ENCODE assay signal across 19 mouse cellular contexts in the genomic region with DNA sequence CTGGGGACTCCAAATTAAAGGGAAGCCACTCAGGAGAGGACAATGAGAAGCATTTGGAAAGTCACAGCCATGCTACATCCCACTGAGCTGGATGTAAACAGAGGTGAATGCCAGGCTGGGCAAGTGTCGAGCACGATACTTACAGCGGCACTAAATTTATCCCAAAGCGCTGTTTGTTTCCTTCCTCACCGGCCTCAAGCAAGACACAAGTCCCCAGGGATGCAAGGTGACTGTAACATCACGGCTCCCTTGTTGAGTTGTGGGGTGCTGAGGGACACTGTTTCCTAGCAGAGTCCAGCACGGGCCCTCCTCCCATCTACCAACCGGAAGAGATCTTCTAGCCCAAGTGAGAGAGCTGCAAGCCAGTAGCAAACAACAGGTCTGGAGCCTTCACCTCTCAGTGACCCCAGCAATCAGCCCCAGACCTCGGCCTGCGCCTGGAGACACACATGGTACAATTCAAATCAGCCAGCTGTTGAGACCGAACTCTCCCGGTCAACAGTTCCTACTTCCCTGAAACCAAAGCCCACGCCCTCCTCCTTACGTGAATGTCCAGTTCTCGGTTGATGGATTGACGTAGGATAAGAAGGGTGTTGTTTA. TPM values are rescaled to one million over a fixed set of nuclear protein-coding genes. Genes with fewer than 3 reads are reported as not detected.
DNase-seq lines count a peak whose midpoint lies in the region; ATAC-seq and TF ChIP-seq lines count a peak whose summit lies in the region.
"Had no signal": no experiment of that assay in that cellular context is flagged by ENCODE, and none has a peak within 500 bp of the region (broad histone marks: within the 10 kb centered on the region; RNA-seq: fewer than 3 reads in every experiment).

No protein-coding gene starts in this region.

- peaks cover 2% of the 10 kb centered on the region; the same call in 1 of the 2 replicates for H3K4me1 ChIP-seq in embryonic facial prominence, embryonic 11.5 days (ENCODE audit: control insufficient read depth, insufficient read depth, low read length)
- H3K4me1 ChIP-seq in stomach, embryonic 16.5 days (ENCODE audit: control insufficient read depth, insufficient read depth, low read length) = 0 out of 2 replicates have a peak, but pooled peaks cover 2% of the 10 kb centered on the region

- H3K36me3 ChIP-seq in embryonic facial prominence, embryonic 11.5 days (replicated peaks; ENCODE audit: control insufficient read depth, insufficient read depth, low read depth, low read length) = no peaks in the 10 kb centered on the region
- no peaks in the 10 kb centered on the region for H3K36me3 ChIP-seq in stomach, embryonic 16.5 days (ENCODE audit: control insufficient read depth, insufficient read depth, low read length)
- H3K36me3 ChIP-seq: neural tube, embryonic 12.5 days had no signal

- no peak for ATAC-seq in embryonic facial prominence, embryonic 11.5 days (replicated peaks; ENCODE audit: insufficient number of reproducible peaks, low FRiP score, low TSS enrichment, low read depth)
- no peak for ATAC-seq in stomach, embryonic 16.5 days (ENCODE audit: insufficient read depth, low FRiP score)
- ATAC-seq: liver, postnatal 0 days; midbrain, embryonic 16.5 days; Patski had no signal

- H3K4me2 ChIP-seq in embryonic facial prominence, embryonic 11.5 days (ENCODE audit: low read depth, low read length) = no peak overlapping the region
- H3K4me2 ChIP-seq in stomach, embryonic 16.5 days (ENCODE audit: low read depth, low read length) = no peak overlapping the region
- H3K4me2 ChIP-seq: neural tube, embryonic 12.5 days had no signal

- no peak for DNase-seq in layer of hippocampus, adult 2 months (ENCODE audit: low spot score in 2 of 2)
- no peak for DNase-seq in layer of hippocampus, adult 9-10 months (ENCODE audit: low spot score)
- peak; percentile 45 for DNase-seq in ZHBTc4 (ENCODE audit: low read depth, low spot score)
- peak; percentile 67 for DNase-seq in embryonic facial prominence, embryonic 11.5 days (ENCODE audit: low spot score)
- DNase-seq in urinary bladder, postnatal 10 days (ENCODE audit: low spot score) = no peak
- DNase-seq in B cell, adult 2 months = no peak
- DNase-seq: kidney, adult 18-20 months; liver, postnatal 0 days; right cerebral cortex, postnatal 25 days; thymus, adult 2 months had no signal

- H3K4me3 ChIP-seq in layer of hippocampus, adult 2 months = no peak overlapping the region
- no peak overlapping the region for H3K4me3 ChIP-seq in embryonic facial prominence, embryonic 11.5 days (ENCODE audit: low read depth, low read length)
- H3K4me3 ChIP-seq in stomach, embryonic 16.5 days (replicated peaks; ENCODE audit: low read length) = no peak overlapping the region
- H3K4me3 ChIP-seq: left cerebral cortex, adult 2 months; neural tube, embryonic 12.5 days had no signal

- no peaks in the 10 kb centered on the region for H3K27me3 ChIP-seq in embryonic facial prominence, embryonic 11.5 days (ENCODE audit: control insufficient read depth, insufficient read depth, low read length)
- no peaks in the 10 kb centered on the region for H3K27me3 ChIP-seq in stomach, embryonic 16.5 days (ENCODE audit: control insufficient read depth, insufficient read depth, low read length)
- H3K27me3 ChIP-seq: neural tube, embryonic 12.5 days had no signal

- peak overlapping the region; percentile 4; the same call in 1 of the 2 replicates for H3K27ac ChIP-seq in layer of hippocampus, adult 2 months
- no peak overlapping the region for H3K27ac ChIP-seq in embryonic facial prominence, embryonic 11.5 days (replicated peaks; ENCODE audit: low read depth, low read length)
- peak overlapping the region; percentile 34; the same call in 1 of the 2 replicates for H3K27ac ChIP-seq in stomach, embryonic 16.5 days (ENCODE audit: low read length)
- H3K27ac ChIP-seq: left cerebral cortex, adult 2 months; macrophage; neural tube, embryonic 12.5 days had no signal

- no peak for TF ChIP-seq CTCF in layer of hippocampus, adult 2 months (conservative IDR thresholded peaks at IDR 0.05)

- no peaks in the 10 kb centered on the region for H3K9me3 ChIP-seq in embryonic facial prominence, embryonic 11.5 days (replicated peaks; ENCODE audit: control insufficient read depth, low read length)
- H3K9me3 ChIP-seq in stomach, embryonic 16.5 days (replicated peaks; ENCODE audit: control insufficient read depth, low read length) = no peaks in the 10 kb centered on the region
- H3K9me3 ChIP-seq: neural tube, embryonic 12.5 days had no signal

- H3K9ac ChIP-seq in embryonic facial prominence, embryonic 11.5 days (replicated peaks; ENCODE audit: low read length) = no peak overlapping the region
- no peak overlapping the region for H3K9ac ChIP-seq in stomach, embryonic 16.5 days (ENCODE audit: low read length)
- H3K9ac ChIP-seq: liver, postnatal 0 days; neural tube, embryonic 12.5 days had no signal

- WGBS in embryonic facial prominence, embryonic 11.5 days = 28% methylated on average over 16 of the region's 16 CpGs
- 29% methylated on average over 16 of the region's 16 CpGs for WGBS in stomach, embryonic 16.5 days

RNA-seq across cellular contexts. Expression of a gene that starts 8.1 kb away (rescaled TPM):
- 1 to 10 TPM; 3.3 to 3.4 TPM for total RNA-seq in layer of hippocampus, adult 2 months (2021)
- polyA plus RNA-seq in embryonic facial prominence, embryonic 11.5 days (2014; fragmentation: Nextera tagmentation; extraction: Ambion mirVana) = 1.4 and 1.9 TPM in 2 replicates
- polyA plus RNA-seq in stomach, embryonic 16.5 days (2015; fragmentation: Nextera tagmentation; extraction: Ambion mirVana) = 2.2 and 2.3 TPM in 2 replicates

RNA-seq across cellular contexts. Expression of a gene that starts 34.5 kb away (rescaled TPM):
- total RNA-seq in layer of hippocampus, adult 2 months (2021) = under 1 TPM; 0.38 to 0.49 TPM
- polyA plus RNA-seq in embryonic facial prominence, embryonic 11.5 days (2014; fragmentation: Nextera tagmentation; extraction: Ambion mirVana) = not detected in 2 replicates
- polyA plus RNA-seq in stomach, embryonic 16.5 days (2015; fragmentation: Nextera tagmentation; extraction: Ambion mirVana) = 2.0 and 3.4 TPM in 2 replicates
- polyA plus RNA-seq: neural tube, embryonic 12.5 days; Patski had no signal

RNA-seq across cellular contexts. Expression of a gene that starts 37.4 kb away (rescaled TPM):
- under 1 TPM in 1 of 2 experiments, not detected in 1; 0.18 TPM for total RNA-seq in layer of hippocampus, adult 2 months (2021)
- polyA plus RNA-seq in embryonic facial prominence, embryonic 11.5 days (2014; fragmentation: Nextera tagmentation; extraction: Ambion mirVana) = not detected in 2 replicates
- polyA plus RNA-seq in stomach, embryonic 16.5 days (2015; fragmentation: Nextera tagmentation; extraction: Ambion mirVana) = 0.26 TPM in 1 of 2 replicates, not detected in the other
- total RNA-seq: granulocyte monocyte progenitor cell, adult 5-6 weeks had no signal
- polyA plus RNA-seq: heart, embryonic 14.5 days; hindbrain, embryonic 11.5 days; neural tube, embryonic 12.5 days had no signal

RNA-seq across cellular contexts. Expression of a gene that starts 51.1 kb away (rescaled TPM):
- under 1 TPM in 1 of 2 experiments, not detected in 1; 0.87 TPM for total RNA-seq in layer of hippocampus, adult 2 months (2021)
- not detected in 2 replicates for polyA plus RNA-seq in embryonic facial prominence, embryonic 11.5 days (2014; fragmentation: Nextera tagmentation; extraction: Ambion mirVana)
- polyA plus RNA-seq in stomach, embryonic 16.5 days (2015; fragmentation: Nextera tagmentation; extraction: Ambion mirVana) = not detected in 2 replicates
- total RNA-seq: granulocyte monocyte progenitor cell, adult 5-6 weeks had no signal
- polyA plus RNA-seq: heart, embryonic 14.5 days; hindbrain, embryonic 11.5 days; liver, postnatal 0 days; midbrain, embryonic 16.5 days; neural tube, embryonic 12.5 days; Patski had no signal

Comparison
In these comparisons a context has a peak if more than half of its experiments do, and no peak if none do; other contexts are left out.
1. DNase-seq: peak in ZHBTc4 (single experiment) and embryonic facial prominence, embryonic 11.5 days (single experiment); none in layer of hippocampus, adult 2 months (0 of 2), layer of hippocampus, adult 9-10 months (single experiment), urinary bladder, postnatal 10 days (single experiment) and B cell, adult 2 months (0 of 2).